Mouse (Mus musculus): Measurements from ENCODE around the gene Gsg1. TPM values are rescaled to one million over a fixed set of nuclear protein-coding genes. Genes with fewer than 3 reads are reported as not detected.

The Gsg1 gene
- polyA plus RNA-seq (2016; fragmentation: Nextera tagmentation; extraction: Ambion mirVana) = 0.24 and 0.45 TPM in 2 replicates

GRCm38 (mm10) chr6:135254153-135254552, at the start of gene Gsg1:
Gene Gsg1, minus strand, starts transcription at chr6:135254351.
- Histone ChIP-seq H3K36me3 (no peaks in the 10 kb centered on the region), H3K4me3 (no peak within 1 kb of the TSS), H3K9ac (replicated peaks) (no peak within 1 kb of the TSS), H3K9me3 (peaks cover 3% of the 10 kb centered on the region; the same call in 1 of the 2 replicates), H3K4me2 (replicated peaks) (no peak within 1 kb of the TSS), H3K27ac (replicated peaks) (no peak within 1 kb of the TSS), H3K27me3 (peaks cover 17% of the 10 kb centered on the region), H3K4me1 (peaks cover 20% of the 10 kb centered on the region)
- WGBS = 82% methylated on average over 7 of the region's 7 CpGs
- no peak for ATAC-seq (ENCODE audit: low FRiP score, low read depth)

- H3K9ac ChIP-seq (replicated peaks) = no peak overlapping the region
- no peak overlapping the region for H3K4me3 ChIP-seq
- no peaks in the 10 kb centered on the region for H3K4me1 ChIP-seq
- no peaks in the 10 kb centered on the region for H3K9me3 ChIP-seq
- no peaks in the 10 kb centered on the region for H3K27me3 ChIP-seq
- no peak for ATAC-seq (ENCODE audit: low FRiP score, low read depth)
- no peak overlapping the region for H3K27ac ChIP-seq (replicated peaks)
- 88% methylated on average over 10 of the region's 10 CpGs for WGBS
- H3K36me3 ChIP-seq = no peaks in the 10 kb centered on the region
- H3K4me2 ChIP-seq (replicated peaks) = no peak overlapping the region
These were observed 48.4 kb upstream of the Gsg1 start for GRCm38 (mm10) chr6:135302421-135303125.

GRCm38 (mm10) chr6:135300469-135300868, 46.3 kb upstream of the Gsg1 start:
- no peak for ATAC-seq (ENCODE audit: low FRiP score, low read depth)
- Histone ChIP-seq H3K4me1 (no peaks in the 10 kb centered on the region), H3K4me2 (replicated peaks) (no peak overlapping the region), H3K4me3 (no peak overlapping the region), H3K9ac (replicated peaks) (no peak overlapping the region), H3K27ac (replicated peaks) (no peak overlapping the region), H3K36me3 (no peaks in the 10 kb centered on the region), H3K9me3 (no peaks in the 10 kb centered on the region), H3K27me3 (no peaks in the 10 kb centered on the region)
- 85% methylated on average over 4 of the region's 4 CpGs for WGBS

- Histone ChIP-seq H3K36me3 (no peaks in the 10 kb centered on the region), H3K4me2 (replicated peaks) (no peak overlapping the region), H3K4me1 (no peaks in the 10 kb centered on the region), H3K27ac (replicated peaks) (no peak overlapping the region), H3K9ac (replicated peaks) (no peak overlapping the region), H3K9me3 (no peaks in the 10 kb centered on the region), H3K4me3 (no peak overlapping the region), H3K27me3 (no peaks in the 10 kb centered on the region)
- 81% methylated on average over 7 of the region's 7 CpGs for WGBS
- no peak for ATAC-seq (ENCODE audit: low FRiP score, low read depth)
These were observed 44.9 kb upstream of the Gsg1 start for GRCm38 (mm10) chr6:135299024-135299550.

- Histone ChIP-seq H3K36me3 (no peaks in the 10 kb centered on the region), H3K27ac (replicated peaks) (no peak overlapping the region), H3K27me3 (no peaks in the 10 kb centered on the region), H3K4me1 (no peaks in the 10 kb centered on the region), H3K9ac (replicated peaks) (no peak overlapping the region), H3K4me3 (no peak overlapping the region), H3K4me2 (replicated peaks) (no peak overlapping the region), H3K9me3 (no peaks in the 10 kb centered on the region)
- no peak for ATAC-seq (ENCODE audit: low FRiP score, low read depth)
- WGBS = 89% methylated on average over 7 of the region's 7 CpGs
These were observed 43.4 kb upstream of the Gsg1 start for GRCm38 (mm10) chr6:135297570-135297969.

- Histone ChIP-seq H3K9ac (replicated peaks) (no peak overlapping the region), H3K36me3 (no peaks in the 10 kb centered on the region), H3K4me3 (no peak overlapping the region), H3K4me1 (no peaks in the 10 kb centered on the region), H3K4me2 (replicated peaks) (no peak overlapping the region), H3K9me3 (no peaks in the 10 kb centered on the region), H3K27ac (replicated peaks) (no peak overlapping the region), H3K27me3 (no peaks in the 10 kb centered on the region)
- no peak for ATAC-seq (ENCODE audit: low FRiP score, low read depth)
- WGBS = 81% methylated on average over 17 of the region's 17 CpGs
These were observed 42.1 kb upstream of the Gsg1 start for GRCm38 (mm10) chr6:135296267-135296666.

- Histone ChIP-seq H3K9ac (replicated peaks) (no peak overlapping the region), H3K9me3 (no peaks in the 10 kb centered on the region), H3K4me1 (no peaks in the 10 kb centered on the region), H3K27ac (replicated peaks) (no peak overlapping the region), H3K4me2 (replicated peaks) (no peak overlapping the region), H3K36me3 (no peaks in the 10 kb centered on the region), H3K27me3 (no peaks in the 10 kb centered on the region), H3K4me3 (no peak overlapping the region)
- ATAC-seq (ENCODE audit: low FRiP score, low read depth) = no peak
- 74% methylated on average over 11 of the region's 11 CpGs for WGBS
These were observed 41.1 kb upstream of the Gsg1 start for GRCm38 (mm10) chr6:135295082-135295861.

- ATAC-seq (ENCODE audit: low FRiP score, low read depth) = no peak
- no peak overlapping the region for H3K4me3 ChIP-seq
- no peaks in the 10 kb centered on the region for H3K4me1 ChIP-seq
- H3K9ac ChIP-seq (replicated peaks) = no peak overlapping the region
- H3K27ac ChIP-seq (replicated peaks) = no peak overlapping the region
- H3K36me3 ChIP-seq = no peaks in the 10 kb centered on the region
- H3K27me3 ChIP-seq = no peaks in the 10 kb centered on the region
- no peaks in the 10 kb centered on the region for H3K9me3 ChIP-seq
- H3K4me2 ChIP-seq (replicated peaks) = no peak overlapping the region
- 88% methylated on average over 6 of the region's 6 CpGs for WGBS
These were observed 40.0 kb upstream of the Gsg1 start for GRCm38 (mm10) chr6:135294150-135294549.

- 74% methylated on average over 4 of the region's 4 CpGs for WGBS
- Histone ChIP-seq H3K4me1 (no peaks in the 10 kb centered on the region), H3K4me3 (no peak overlapping the region), H3K4me2 (replicated peaks) (no peak overlapping the region), H3K36me3 (no peaks in the 10 kb centered on the region), H3K9me3 (no peaks in the 10 kb centered on the region), H3K27ac (replicated peaks) (no peak overlapping the region), H3K27me3 (no peaks in the 10 kb centered on the region), H3K9ac (replicated peaks) (no peak overlapping the region)
- ATAC-seq (ENCODE audit: low FRiP score, low read depth) = no peak
These were observed 38.2 kb upstream of the Gsg1 start for GRCm38 (mm10) chr6:135292391-135292790.

GRCm38 (mm10) chr6:135279856-135280255, 25.7 kb upstream of the Gsg1 start:
- H3K9ac ChIP-seq (replicated peaks) = no peak overlapping the region
- H3K36me3 ChIP-seq = no peaks in the 10 kb centered on the region
- no peaks in the 10 kb centered on the region for H3K27me3 ChIP-seq
- H3K27ac ChIP-seq (replicated peaks) = no peak overlapping the region
- H3K4me2 ChIP-seq (replicated peaks) = no peak overlapping the region
- no peaks in the 10 kb centered on the region for H3K4me1 ChIP-seq
- no peak overlapping the region for H3K4me3 ChIP-seq
- 62% methylated on average over 10 of the region's 10 CpGs for WGBS
- no peak for ATAC-seq (ENCODE audit: low FRiP score, low read depth)
- no peaks in the 10 kb centered on the region for H3K9me3 ChIP-seq

- ATAC-seq (ENCODE audit: low FRiP score, low read depth) = no peak
- Histone ChIP-seq H3K36me3 (no peaks in the 10 kb centered on the region), H3K9ac (replicated peaks) (no peak overlapping the region), H3K27ac (replicated peaks) (no peak overlapping the region), H3K4me1 (no peaks in the 10 kb centered on the region), H3K4me3 (no peak overlapping the region), H3K27me3 (no peaks in the 10 kb centered on the region), H3K9me3 (no peaks in the 10 kb centered on the region), H3K4me2 (replicated peaks) (no peak overlapping the region)
- WGBS = 74% methylated on average over 5 of the region's 5 CpGs
These were observed 25.1 kb upstream of the Gsg1 start for GRCm38 (mm10) chr6:135279286-135279685.

- Histone ChIP-seq H3K4me2 (replicated peaks) (no peak overlapping the region), H3K9ac (replicated peaks) (no peak overlapping the region), H3K27ac (replicated peaks) (no peak overlapping the region), H3K27me3 (no peaks in the 10 kb centered on the region), H3K9me3 (no peaks in the 10 kb centered on the region), H3K4me1 (no peaks in the 10 kb centered on the region), H3K4me3 (no peak overlapping the region), H3K36me3 (no peaks in the 10 kb centered on the region)
- no peak for ATAC-seq (ENCODE audit: low FRiP score, low read depth)
- 91% methylated on average over 6 of the region's 6 CpGs for WGBS
These were observed 24.2 kb upstream of the Gsg1 start for GRCm38 (mm10) chr6:135278302-135278701.

All from midbrain, embryonic 12.5 days (tissue).